34 mouse cellular contexts compared by ENCODE assay signal in genomic region chr7:121371990-121372389, GRCm38 (mm10). TPM values are rescaled to one million over a fixed set of nuclear protein-coding genes. Genes with fewer than 3 reads are reported as not detected.
"Had no signal": no experiment of that assay in that cellular context is flagged by ENCODE, and none has a peak within 500 bp of the region (broad histone marks: within the 10 kb centered on the region; RNA-seq: fewer than 3 reads in every experiment).

No protein-coding gene starts in this region.

- H3K4me3 ChIP-seq: heart, embryonic 10.5 days; heart, embryonic 12.5 days; heart, embryonic 13.5 days; heart, embryonic 15.5 days; hindbrain, embryonic 10.5 days; hindbrain, embryonic 12.5 days; hindbrain, embryonic 13.5 days; hindbrain, embryonic 15.5 days; intestine, embryonic 15.5 days; kidney, embryonic 15.5 days; layer of hippocampus, adult 2 months; left cerebral cortex, adult 2 months had no signal

- H3K27me3 ChIP-seq: heart, embryonic 15.5 days; hindbrain, embryonic 12.5 days; hindbrain, embryonic 13.5 days; hindbrain, embryonic 15.5 days; intestine, embryonic 15.5 days; kidney, embryonic 15.5 days had no signal

- H3K36me3 ChIP-seq: heart, embryonic 10.5 days; heart, embryonic 12.5 days; heart, embryonic 13.5 days; heart, embryonic 15.5 days; hindbrain, embryonic 10.5 days; hindbrain, embryonic 12.5 days; hindbrain, embryonic 13.5 days; hindbrain, embryonic 15.5 days; intestine, embryonic 15.5 days; kidney, embryonic 15.5 days had no signal

- H3K9me3 ChIP-seq: heart, embryonic 10.5 days; heart, embryonic 12.5 days; heart, embryonic 13.5 days; heart, embryonic 15.5 days; hindbrain, embryonic 10.5 days; hindbrain, embryonic 12.5 days; hindbrain, embryonic 13.5 days; hindbrain, embryonic 15.5 days; intestine, embryonic 15.5 days; kidney, embryonic 15.5 days had no signal

- H3K9ac ChIP-seq: heart, embryonic 12.5 days; heart, embryonic 13.5 days; heart, embryonic 15.5 days; hindbrain, embryonic 12.5 days; hindbrain, embryonic 13.5 days; hindbrain, embryonic 14.5 days; hindbrain, embryonic 15.5 days; intestine, embryonic 15.5 days; kidney, embryonic 15.5 days had no signal

- H3K4me2 ChIP-seq: heart, embryonic 11.5 days; heart, embryonic 12.5 days; heart, embryonic 13.5 days; heart, embryonic 15.5 days; hindbrain, embryonic 12.5 days; hindbrain, embryonic 13.5 days; hindbrain, embryonic 14.5 days; hindbrain, embryonic 15.5 days; intestine, embryonic 15.5 days; kidney, embryonic 15.5 days had no signal

- DNase-seq: heart, postnatal 10 days; heart, postnatal 14 days; heart, postnatal 36 days; heart, postnatal 4 days; kidney, adult 11 months; kidney, adult 18-20 months; kidney, adult 2 months; kidney, adult 8-10 months; kidney, postnatal 10 days; kidney, postnatal 14 days; kidney, postnatal 25 days; kidney, postnatal 36 days; kidney, postnatal 4 days; layer of hippocampus, adult 9-11 months; layer of hippocampus, postnatal 36 days had no signal

- H3K4me1 ChIP-seq: heart, embryonic 10.5 days; heart, embryonic 12.5 days; heart, embryonic 13.5 days; heart, embryonic 15.5 days; hindbrain, embryonic 10.5 days; hindbrain, embryonic 12.5 days; hindbrain, embryonic 13.5 days; hindbrain, embryonic 15.5 days; intestine, embryonic 15.5 days; kidney, embryonic 15.5 days had no signal

- H3K27ac ChIP-seq: heart, embryonic 10.5 days; heart, embryonic 13.5 days; heart, embryonic 15.5 days; hindbrain, embryonic 10.5 days; hindbrain, embryonic 12.5 days; hindbrain, embryonic 13.5 days; hindbrain, embryonic 14.5 days; hindbrain, embryonic 15.5 days; hindbrain, postnatal 0 days; intestine, embryonic 15.5 days; kidney, embryonic 15.5 days; kidney, postnatal 0 days; layer of hippocampus, adult 2 months; left cerebral cortex, adult 2 months had no signal

RNA-seq across cellular contexts. Expression of gene Hs3st2, which starts 19.7 kb away (rescaled TPM):
- total RNA-seq: heart, postnatal 10 days; heart, postnatal 14 days; heart, postnatal 36 days; heart, postnatal 4 days; hematopoietic stem cell, adult 5-6 weeks had no signal
- polyA plus RNA-seq: heart, postnatal 0 days; inflammation-experienced regulatory T-cells, adult 6 months had no signal
